Mouse (Mus musculus): Measurements from ENCODE around the gene Olfr263. TPM values are rescaled to one million over a fixed set of nuclear protein-coding genes. Genes with fewer than 3 reads are reported as not detected.

The Olfr263 gene
- polyA plus RNA-seq, 1 experiment from 2014 or later = not detected

DNA sequence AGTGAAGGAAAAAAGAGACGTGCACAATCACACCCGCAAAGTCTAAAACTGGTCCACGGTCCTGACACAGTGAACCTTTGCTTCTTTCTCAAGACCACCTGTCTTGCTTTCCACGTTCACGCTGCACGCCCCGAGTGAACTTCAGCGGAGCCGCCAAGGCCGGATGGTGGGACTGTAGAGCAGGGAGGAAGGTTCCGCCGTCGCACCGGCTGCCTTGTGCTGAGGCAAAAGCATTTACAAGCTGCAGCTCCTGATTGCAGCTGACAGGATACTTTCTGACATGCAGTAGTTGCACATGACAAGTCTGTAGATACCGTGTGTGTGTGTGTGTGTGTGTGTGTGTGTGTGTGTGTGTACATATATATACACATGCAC, 41.7 kb downstream of the Olfr263 start:
- Histone ChIP-seq H3K27ac (peak overlapping the region; percentile 40; the same call in 1 of the 2 replicates), H3K4me2 (peak overlapping the region; percentile 86), H3K9me3 (replicated peaks) (no peaks in the 10 kb centered on the region), H3K27me3 (0 out of 2 replicates have a peak, but pooled peaks cover 2% of the 10 kb centered on the region), H3K4me1 (peaks cover 19% of the 10 kb centered on the region), H3K9ac (peak overlapping the region; percentile 54), H3K36me3 (ENCODE audit: poor library complexity, severe bottlenecking) (no peaks in the 10 kb centered on the region), H3K4me3 (peak overlapping the region; percentile 63)
- 5% methylated on average over 15 of the region's 15 CpGs for WGBS
- ATAC-seq = no peak

DNA sequence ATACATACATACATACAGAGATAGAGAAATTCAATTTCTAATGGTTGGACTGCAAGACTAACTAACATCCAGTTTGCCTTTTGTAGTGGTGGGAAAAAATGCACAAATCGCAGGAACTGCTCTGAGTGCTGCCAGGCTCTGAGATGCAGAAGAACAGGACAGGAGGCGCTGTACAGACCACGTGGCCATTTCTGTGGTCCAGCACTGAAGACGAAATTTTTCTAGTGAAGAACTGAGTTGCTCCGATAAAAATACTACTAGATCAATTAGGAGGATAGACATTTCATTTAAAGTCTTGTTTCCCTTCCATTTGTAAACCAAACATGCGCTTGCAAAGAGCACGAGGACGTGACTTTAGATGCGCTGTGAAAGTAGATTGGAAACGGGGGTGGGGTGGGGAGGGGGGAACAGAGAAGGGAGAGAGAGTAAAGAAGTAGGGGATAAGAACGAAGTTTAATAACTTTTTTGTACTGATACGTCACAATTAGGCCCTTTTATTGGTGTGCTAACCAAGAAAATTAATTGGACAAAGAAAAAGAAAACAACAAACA, 42.2 kb downstream of the Olfr263 start:
- ATAC-seq = peak; percentile 37; the same call in 1 of the 2 replicates

GRCm38 (mm10) chr13:21172241-21173027, 43.0 kb downstream of the Olfr263 start:
- Histone ChIP-seq H3K4me2 (peak overlapping the region; percentile 86), H3K27ac (no peak overlapping the region), H3K9me3 (replicated peaks) (no peaks in the 10 kb centered on the region), H3K9ac (no peak overlapping the region), H3K36me3 (ENCODE audit: poor library complexity, severe bottlenecking) (no peaks in the 10 kb centered on the region), H3K4me1 (peaks cover 19% of the 10 kb centered on the region), H3K4me3 (peak overlapping the region; percentile 63), H3K27me3 (no peaks in the 10 kb centered on the region)
- ATAC-seq = peak; percentile 41
- WGBS = under 1% methylated on average over 16 of the region's 16 CpGs

More for the DNA sequence above, 42.2 kb downstream of the Olfr263 start:
- Histone ChIP-seq H3K4me1 (peaks cover 19% of the 10 kb centered on the region), H3K9ac (peak overlapping the region; percentile 39), H3K27ac (no peak overlapping the region), H3K4me3 (peak overlapping the region; percentile 63), H3K9me3 (replicated peaks) (no peaks in the 10 kb centered on the region), H3K27me3 (no peaks in the 10 kb centered on the region), H3K4me2 (peak overlapping the region; percentile 86), H3K36me3 (ENCODE audit: poor library complexity, severe bottlenecking) (no peaks in the 10 kb centered on the region)
- under 1% methylated on average over 12 of the region's 12 CpGs for WGBS

GRCm38 (mm10) chr13:21173072-21173471, 43.6 kb downstream of the Olfr263 start:
- ATAC-seq = no peak; the same call in 1 of the 2 replicates
- Histone ChIP-seq H3K9me3 (replicated peaks) (no peaks in the 10 kb centered on the region), H3K4me2 (peak overlapping the region; percentile 86), H3K4me3 (peak overlapping the region; percentile 63), H3K4me1 (peaks cover 19% of the 10 kb centered on the region), H3K27me3 (no peaks in the 10 kb centered on the region), H3K9ac (peak overlapping the region; percentile 51), H3K27ac (no peak overlapping the region), H3K36me3 (ENCODE audit: poor library complexity, severe bottlenecking) (no peaks in the 10 kb centered on the region)
- WGBS = 1% methylated on average over 11 of the region's 11 CpGs

GRCm38 (mm10) chr13:21176733-21177132, 47.3 kb downstream of the Olfr263 start:
- no peak overlapping the region for H3K4me3 ChIP-seq
- H3K36me3 ChIP-seq (ENCODE audit: poor library complexity, severe bottlenecking) = 0 out of 2 replicates have a peak, but pooled peaks cover under 1% of the 10 kb centered on the region
- H3K4me1 ChIP-seq = peaks cover 24% of the 10 kb centered on the region
- no peak overlapping the region for H3K27ac ChIP-seq
- no peak overlapping the region for H3K4me2 ChIP-seq
- H3K9ac ChIP-seq = no peak overlapping the region
- H3K27me3 ChIP-seq = no peaks in the 10 kb centered on the region
- ATAC-seq = no peak
- no peaks in the 10 kb centered on the region for H3K9me3 ChIP-seq (replicated peaks)
- 62% methylated on average over 11 of the region's 11 CpGs for WGBS

DNA sequence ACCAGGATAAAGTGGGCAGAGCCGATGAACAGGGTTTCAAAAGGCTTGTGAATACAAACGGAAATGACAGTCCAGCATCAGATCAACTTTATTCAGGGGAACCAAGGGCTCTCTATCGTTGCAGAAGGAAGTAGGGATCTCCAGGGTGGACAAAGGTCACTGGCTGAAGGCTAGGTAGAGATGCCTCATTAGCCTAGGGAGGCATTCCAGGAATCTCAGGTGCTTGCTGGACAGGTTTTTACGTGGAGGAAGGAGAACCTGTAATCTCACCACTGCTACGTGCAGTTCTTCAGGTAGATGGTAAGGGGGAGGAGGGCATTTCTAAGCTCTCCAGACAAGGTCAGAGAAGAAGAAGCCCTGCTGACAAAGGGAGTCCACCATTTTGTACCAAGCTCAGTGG, 48.2 kb downstream of the Olfr263 start:
- Histone ChIP-seq H3K9me3 (replicated peaks) (no peaks in the 10 kb centered on the region), H3K9ac (no peak overlapping the region), H3K4me1 (peaks cover 30% of the 10 kb centered on the region), H3K4me2 (no peak overlapping the region), H3K4me3 (no peak overlapping the region), H3K36me3 (ENCODE audit: poor library complexity, severe bottlenecking) (peaks cover 9% of the 10 kb centered on the region), H3K27ac (no peak overlapping the region), H3K27me3 (no peaks in the 10 kb centered on the region)
- 71% methylated on average over 5 of the region's 5 CpGs for WGBS
- no peak for ATAC-seq

DNA sequence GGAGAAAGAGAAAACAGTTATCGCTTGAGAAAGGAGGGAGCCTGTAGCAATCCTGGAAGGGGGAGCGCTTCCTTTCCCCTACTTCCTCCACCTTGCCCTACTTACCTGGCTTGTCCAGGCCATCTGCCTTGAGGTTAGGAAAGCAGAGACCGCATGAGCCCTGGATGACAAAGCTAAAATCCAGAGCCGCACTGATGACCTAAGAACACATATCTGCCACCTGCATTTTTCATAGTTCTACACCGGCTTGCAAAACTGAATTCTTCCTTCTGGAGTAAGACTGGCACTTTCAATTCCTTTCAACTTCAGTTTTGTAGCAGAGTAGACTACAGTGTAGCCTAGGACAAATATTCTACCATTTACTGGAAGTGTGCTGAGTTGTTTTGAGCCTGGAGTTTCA, 48.9 kb downstream of the Olfr263 start:
- no peak for ATAC-seq
- H3K27me3 ChIP-seq = no peaks in the 10 kb centered on the region
- H3K4me3 ChIP-seq = peak overlapping the region; percentile 99; the same call in 1 of the 2 replicates
- peaks cover 16% of the 10 kb centered on the region for H3K36me3 ChIP-seq (ENCODE audit: poor library complexity, severe bottlenecking)
- no peaks in the 10 kb centered on the region for H3K9me3 ChIP-seq (replicated peaks)
- 84% methylated on average over 5 of the region's 5 CpGs for WGBS
- 0 out of 2 replicates have a peak overlapping the region, but pooled peaks have one; percentile 73 for H3K4me2 ChIP-seq
- no peak overlapping the region for H3K27ac ChIP-seq
- no peak overlapping the region for H3K9ac ChIP-seq
- H3K4me1 ChIP-seq = peaks cover 31% of the 10 kb centered on the region

- peaks cover 30% of the 10 kb centered on the region for H3K4me1 ChIP-seq
- H3K9ac ChIP-seq = peak within 1 kb of the TSS; percentile 96
- peaks cover 26% of the 10 kb centered on the region for H3K36me3 ChIP-seq (ENCODE audit: poor library complexity, severe bottlenecking)
- WGBS = under 1% methylated on average over 15 of the region's 15 CpGs
- peak within 1 kb of the TSS; percentile 73 for H3K4me2 ChIP-seq
- H3K9me3 ChIP-seq (replicated peaks) = no peaks in the 10 kb centered on the region
- peak within 1 kb of the TSS; percentile 96 for H3K27ac ChIP-seq
- ATAC-seq = peak; percentile 52
- H3K4me3 ChIP-seq = peak within 1 kb of the TSS; percentile 99
- no peaks in the 10 kb centered on the region for H3K27me3 ChIP-seq
These were observed 49.9 kb downstream of the Olfr263 start, which contains the start of gene Trim27 for GRCm38 (mm10) chr13:21179367-21179723. TSS of gene Trim27 (plus strand) at chr13:21179445.

- no peaks in the 10 kb centered on the region for H3K27me3 ChIP-seq
- ATAC-seq = peak; percentile 97
- H3K9me3 ChIP-seq (replicated peaks) = no peaks in the 10 kb centered on the region
- peak overlapping the region; percentile 99 for H3K4me3 ChIP-seq
- peak overlapping the region; percentile 96 for H3K27ac ChIP-seq
- peaks cover 32% of the 10 kb centered on the region for H3K36me3 ChIP-seq (ENCODE audit: poor library complexity, severe bottlenecking)
- peak overlapping the region; percentile 73 for H3K4me2 ChIP-seq
- H3K4me1 ChIP-seq = peaks cover 32% of the 10 kb centered on the region
- under 1% methylated on average over 75 of the region's 80 CpGs for WGBS
- peak overlapping the region; percentile 96 for H3K9ac ChIP-seq
These were observed 50.5 kb downstream of the Olfr263 start for GRCm38 (mm10) chr13:21179724-21180550.

GRCm38 (mm10) chr13:21180551-21181530, 51.4 kb downstream of the Olfr263 start:
- H3K9ac ChIP-seq = peak overlapping the region; percentile 96
- ATAC-seq = peak; percentile 44
- no peaks in the 10 kb centered on the region for H3K27me3 ChIP-seq
- under 1% methylated on average over 71 of the region's 71 CpGs for WGBS
- peaks cover 39% of the 10 kb centered on the region for H3K4me1 ChIP-seq
- no peaks in the 10 kb centered on the region for H3K9me3 ChIP-seq (replicated peaks)
- H3K4me2 ChIP-seq = peak overlapping the region; percentile 73
- peaks cover 41% of the 10 kb centered on the region for H3K36me3 ChIP-seq (ENCODE audit: poor library complexity, severe bottlenecking)
- peak overlapping the region; percentile 99 for H3K4me3 ChIP-seq
- peak overlapping the region; percentile 96 for H3K27ac ChIP-seq

DNA sequence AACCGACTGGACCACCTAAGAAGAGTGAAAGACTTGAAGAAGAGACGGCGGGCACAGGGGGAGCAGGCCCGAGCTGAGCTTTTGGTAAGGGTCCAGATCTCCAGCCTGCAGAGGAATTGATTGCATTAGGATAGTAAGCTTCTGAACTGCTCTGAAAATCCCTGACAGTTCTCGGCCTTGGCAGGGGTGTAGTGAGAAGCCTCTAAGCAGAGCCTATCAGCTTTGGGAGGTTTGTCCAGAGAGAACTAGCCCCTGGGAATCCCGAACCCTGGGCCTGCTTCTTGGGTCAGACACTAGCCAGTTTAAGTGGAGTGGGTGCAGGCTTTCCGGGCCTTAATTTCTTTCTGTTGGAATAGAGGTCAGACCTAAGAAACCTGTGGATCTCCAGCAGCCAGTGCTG, 52.6 kb downstream of the Olfr263 start:
- Histone ChIP-seq H3K36me3 (ENCODE audit: poor library complexity, severe bottlenecking) (peaks cover 53% of the 10 kb centered on the region), H3K4me1 (peaks cover 39% of the 10 kb centered on the region)

More for the DNA sequence above, 52.6 kb downstream of the Olfr263 start:
- H3K27me3 ChIP-seq = no peaks in the 10 kb centered on the region
- WGBS = 71% methylated on average over 7 of the region's 7 CpGs
- peak overlapping the region; percentile 96 for H3K9ac ChIP-seq
- H3K9me3 ChIP-seq (replicated peaks) = no peaks in the 10 kb centered on the region
- no peak for ATAC-seq
- H3K4me3 ChIP-seq = peak overlapping the region; percentile 99
- H3K27ac ChIP-seq = no peak overlapping the region
- H3K4me2 ChIP-seq = peak overlapping the region; percentile 73
